Mouse (Mus musculus) macrophage (primary cell): ENCODE results near the gene Polr3g. TPM values are rescaled to one million over a fixed set of nuclear protein-coding genes. Genes with fewer than 3 reads are reported as not detected.
"Not testable (repeated sequence)": the region's sequence is repeated elsewhere in the genome, so short reads cannot be mapped to it uniquely, and the experiment has no call there.

Source experiments
- H3K27ac ChIP-seq: fragments of 350-480 bp; formaldehyde crosslinking; 2 replicates; pipeline ENCODE4 v1.9.0; 2021
- H3K36me3 ChIP-seq: fragments of 350-480 bp; formaldehyde crosslinking; 2 replicates; pipeline ENCODE4 v1.9.0; 2021; ENCODE audit errors: inconsistent target
- H3K4me3 ChIP-seq: fragments of 350-480 bp; formaldehyde crosslinking; 2 replicates; pipeline ENCODE4 v1.9.0; 2021; ENCODE audit errors: inconsistent target
- H3K79me2 ChIP-seq: fragments of 350-480 bp; formaldehyde crosslinking; 2 replicates; pipeline ENCODE4 v1.9.0; 2021; ENCODE audit errors: inconsistent target
- WGBS: methylation state at CpG from one replicate; pipeline ENCODE4 v1.1.7; 2026; ENCODE audit warnings: inconsistent platforms; ENCODE audit not compliant: missing documents; 5-methylcytosine and 5-hydroxymethylcytosine counted together
- polyA plus RNA-seq: library from polyadenylated mRNA; stranded (reverse); fragments of 250-400 nt; gene quantifications from 3 replicates; pipeline ENCODE4 v1.2.4, GENCODE M21; 2018; ENCODE audit warnings: inconsistent platforms
- total RNA-seq, 78 experiments: library from RNA; depleted of rRNA; stranded (reverse); fragments of 250-400 nt; gene quantifications; 1 replicate in 9 of 78; 2 replicates in 24 of 78; 3 replicates in 43 of 78; 4 replicates in 2 of 78; pipeline ENCODE4 v1.2.4; 2018; ENCODE audit warnings: inconsistent platforms in 56 of 78

Gene Polr3g
- 10 to 100 TPM in 1 of 26 experiments, 1 to 10 TPM in 18, under 1 TPM in 6, not detected in 1; 0.25 to 11.1 (median 2.9) TPM for total RNA-seq (2018; cell fraction: chromatin; rRNA removed)
- 1 to 10 TPM; 1.2 to 7.2 (median 3.0) TPM for total RNA-seq (2018; cell fraction: cytosol; rRNA removed)
- 10 to 100 TPM in 1 of 26 experiments, 1 to 10 TPM in 21, under 1 TPM in 4; 0.51 to 11.6 (median 2.7) TPM for total RNA-seq (2018; cell fraction: nucleus; rRNA removed)
- polyA plus RNA-seq = 3.6 to 12.2 TPM (median 8.5 TPM) in 3 replicates

- H3K27ac ChIP-seq = no peak within 1 kb of the TSS
- under 1% methylated on average over 55 of the region's 61 CpGs for WGBS
- no peaks in the 10 kb centered on the region for H3K36me3 ChIP-seq
- peak within 1 kb of the TSS; percentile 80 for H3K4me3 ChIP-seq
- H3K79me2 ChIP-seq = no peaks in the 10 kb centered on the region; the same call in 1 of the 2 replicates
These were observed at the start of gene Polr3g, which contains the start of gene Mblac2 for GRCm38 (mm10) chr13:81710775-81711545. Gene Polr3g (minus strand): TSS chr13:81711013. Gene Mblac2 (plus strand): TSS chr13:81711341.

- Histone ChIP-seq H3K27ac (no peak overlapping the region), H3K36me3 (no peaks in the 10 kb centered on the region), H3K4me3 (no peak overlapping the region), H3K79me2 (no peaks in the 10 kb centered on the region)
- 58% methylated on average over 3 of the region's 3 CpGs for WGBS
These were observed 49.6 kb upstream of the Polr3g start for GRCm38 (mm10) chr13:81760379-81760778.

- 88% methylated on average over 5 of the region's 5 CpGs for WGBS
- Histone ChIP-seq H3K4me3 (no peak overlapping the region), H3K36me3 (no peaks in the 10 kb centered on the region), H3K79me2 (no peaks in the 10 kb centered on the region), H3K27ac (no peak overlapping the region)
These were observed 46.3 kb upstream of the Polr3g start for GRCm38 (mm10) chr13:81757058-81757660.

- WGBS = 100% methylated on average over 1 of the region's 1 CpGs
- Histone ChIP-seq H3K79me2 (no peaks in the 10 kb centered on the region), H3K27ac (no peak overlapping the region), H3K36me3 (no peaks in the 10 kb centered on the region), H3K4me3 (no peak overlapping the region)
These were observed 44.5 kb upstream of the Polr3g start for GRCm38 (mm10) chr13:81755324-81755723.

- H3K79me2 ChIP-seq = no peaks in the 10 kb centered on the region
- H3K4me3 ChIP-seq = no peak overlapping the region
- no peak overlapping the region for H3K27ac ChIP-seq
- H3K36me3 ChIP-seq = no peaks in the 10 kb centered on the region
These were observed 44.1 kb upstream of the Polr3g start for GRCm38 (mm10) chr13:81754878-81755277.

- Histone ChIP-seq H3K79me2 (no peaks in the 10 kb centered on the region), H3K4me3 (no peak overlapping the region), H3K27ac (no peak overlapping the region), H3K36me3 (no peaks in the 10 kb centered on the region)
- 86% methylated on average over 2 of the region's 2 CpGs for WGBS
These were observed 33.2 kb upstream of the Polr3g start for GRCm38 (mm10) chr13:81744092-81744396.

GRCm38 (mm10) chr13:81743391-81744091 is 32.7 kb upstream of the Polr3g start:
- Histone ChIP-seq H3K4me3 (no peak overlapping the region), H3K79me2 (no peaks in the 10 kb centered on the region), H3K36me3 (no peaks in the 10 kb centered on the region), H3K27ac (no peak overlapping the region)
- 90% methylated on average over 8 of the region's 10 CpGs for WGBS

GRCm38 (mm10) chr13:81740898-81741297 is 30.1 kb upstream of the Polr3g start:
- H3K36me3 ChIP-seq = no peaks in the 10 kb centered on the region
- no peaks in the 10 kb centered on the region for H3K79me2 ChIP-seq
- H3K27ac ChIP-seq = peak overlapping the region; percentile 42
- H3K4me3 ChIP-seq = no peak overlapping the region
- 5% methylated on average over 3 of the region's 3 CpGs for WGBS

GRCm38 (mm10) chr13:81736606-81737005 is 25.8 kb upstream of the Polr3g start:
- Histone ChIP-seq H3K27ac (no peak overlapping the region), H3K36me3 (no peaks in the 10 kb centered on the region), H3K4me3 (no peak overlapping the region), H3K79me2 (no peaks in the 10 kb centered on the region)
- WGBS = 94% methylated on average over 5 of the region's 5 CpGs

GRCm38 (mm10) chr13:81730362-81730761 is 19.5 kb upstream of the Polr3g start:
- Histone ChIP-seq H3K4me3 (no peak overlapping the region), H3K36me3 (no peaks in the 10 kb centered on the region), H3K27ac (no peak overlapping the region), H3K79me2 (no peaks in the 10 kb centered on the region)
- 100% methylated on average over 1 of the region's 1 CpGs for whole genome bisulfite sequencing

GRCm38 (mm10) chr13:81729102-81729501 is 18.3 kb upstream of the Polr3g start:
- Histone ChIP-seq H3K79me2 (no peaks in the 10 kb centered on the region), H3K27ac (no peak overlapping the region), H3K4me3 (no peak overlapping the region), H3K36me3 (no peaks in the 10 kb centered on the region)
- 99% methylated on average over 4 of the region's 4 CpGs for WGBS

- not testable (repeated sequence) for H3K27ac ChIP-seq, H3K79me2 ChIP-seq, H3K4me3 ChIP-seq, H3K36me3 ChIP-seq
- 93% methylated on average over 12 of the region's 12 CpGs for WGBS
These were observed 17.3 kb upstream of the Polr3g start for GRCm38 (mm10) chr13:81728141-81728540.

- H3K4me3 ChIP-seq = no peak overlapping the region
- H3K27ac ChIP-seq = no peak overlapping the region
- H3K79me2 ChIP-seq = no peaks in the 10 kb centered on the region; the same call in 1 of the 2 replicates
- 100% methylated on average over 1 of the region's 1 CpGs for WGBS
- no peaks in the 10 kb centered on the region for H3K36me3 ChIP-seq
These were observed 3.1 kb upstream of the Polr3g start for GRCm38 (mm10) chr13:81713896-81714295.

- Histone ChIP-seq H3K79me2 (no peaks in the 10 kb centered on the region; the same call in 1 of the 2 replicates), H3K36me3 (no peaks in the 10 kb centered on the region), H3K27ac (no peak overlapping the region), H3K4me3 (peak overlapping the region; percentile 80)
- WGBS = 2% methylated on average over 42 of the region's 42 CpGs
These were observed 946 bp upstream of the Polr3g start for GRCm38 (mm10) chr13:81711546-81712371.
